Mouse (Mus musculus) myocyte (in vitro differentiated cells): ENCODE measurements at regions not wholly inside any gene's neighbourhood (a gene's known extent, or its start where the extent isn't known, plus 50 kb on each side); places are given as distances from the start of the nearest gene placed in this dataset.
A peak's percentile ranks its signal among the peaks of the same experiment; 100 is the strongest.

Experiments used
- H3K27me3 ChIP-seq: one replicate; pipeline ENCODE4 v1.6.1; 2011; ENCODE audit not compliant: control insufficient read depth, insufficient read depth, insufficient read length
- H3K36me3 ChIP-seq: one replicate; pipeline ENCODE4 v1.6.1; 2011; ENCODE audit not compliant: control insufficient read depth, insufficient read depth
- H3K4me2 ChIP-seq: one replicate; pipeline ENCODE4 v1.6.1; 2011; ENCODE audit warnings: low read depth, control low read depth
- H3K4me3 ChIP-seq: one replicate; pipeline ENCODE4 v1.5.1; 2011; ENCODE audit warnings: mild to moderate bottlenecking, control low read depth, moderate library complexity
- H3K79me2 ChIP-seq: one replicate; pipeline ENCODE4 v1.6.1; 2011; ENCODE audit not compliant: control insufficient read depth, insufficient read depth
- H3ac ChIP-seq: one replicate; pipeline ENCODE4 v1.6.1; 2011; ENCODE audit not compliant: control insufficient read depth, insufficient read length
- CEBPB ChIP-seq: IDR thresholded peaks from 2 replicates; pipeline ENCODE4 v1.6.1; 2011; ENCODE audit warnings: mild to moderate bottlenecking, moderate library complexity; ENCODE audit not compliant: poor library complexity, insufficient read depth, severe bottlenecking
- E2F4 ChIP-seq: IDR thresholded peaks from one replicate; pipeline ENCODE4 v1.6.1; 2011; ENCODE audit warnings: mild to moderate bottlenecking, control low read depth, moderate library complexity; ENCODE audit not compliant: insufficient read depth
- MAX ChIP-seq: IDR thresholded peaks from one replicate; pipeline ENCODE4 v1.6.1; 2011; ENCODE audit warnings: low read depth, mild to moderate bottlenecking, control low read depth
- MYOD1 ChIP-seq, 3 experiments: IDR thresholded peaks; one replicate each; pipeline ENCODE4 v1.6.1; 2011; ENCODE audit warnings: control low read depth in 2 of 3, low read depth in 2 of 3, mild to moderate bottlenecking in 2 of 3, moderate library complexity in 1 of 3; ENCODE audit not compliant: insufficient read length in 2 of 3, control insufficient read depth in 1 of 3
- MYOG ChIP-seq, 3 experiments: IDR thresholded peaks; one replicate each; pipeline ENCODE4 v1.6.1; 2011; ENCODE audit warnings: control low read depth in 2 of 3, low read depth in 2 of 3, mild to moderate bottlenecking in 2 of 3; ENCODE audit not compliant: insufficient read length in 2 of 3, control insufficient read depth in 1 of 3, insufficient read depth in 1 of 3
- POLR2A ChIP-seq: IDR thresholded peaks from one replicate; pipeline ENCODE4 v1.6.1; 2011; ENCODE audit warnings: low read depth, mild to moderate bottlenecking, control low read depth, moderate library complexity; ENCODE audit not compliant: insufficient read length
- POLR2AphosphoS2 ChIP-seq: IDR thresholded peaks from one replicate; pipeline ENCODE4 v1.6.1; 2011; ENCODE audit warnings: low read depth, control low read depth; ENCODE audit not compliant: insufficient read length
- REST ChIP-seq: IDR thresholded peaks from one replicate; pipeline ENCODE4 v1.6.1; 2011; ENCODE audit warnings: mild to moderate bottlenecking, control low read depth, moderate library complexity; ENCODE audit not compliant: insufficient read depth, insufficient read length
- SRF ChIP-seq: IDR thresholded peaks from one replicate; pipeline ENCODE4 v1.6.1; 2011; ENCODE audit warnings: low read depth; ENCODE audit not compliant: control insufficient read depth, insufficient read length
- TCF12 ChIP-seq: IDR thresholded peaks from one replicate; pipeline ENCODE4 v1.6.1; 2011; ENCODE audit warnings: mild to moderate bottlenecking, control low read depth; ENCODE audit not compliant: poor library complexity, insufficient read depth, severe bottlenecking
- TCF3 ChIP-seq: IDR thresholded peaks from one replicate; pipeline ENCODE4 v1.6.1; 2011; ENCODE audit warnings: low read depth, control low read depth; ENCODE audit not compliant: insufficient read length
- USF1 ChIP-seq: IDR thresholded peaks from one replicate; pipeline ENCODE4 v1.6.1; 2011; ENCODE audit warnings: low read depth, mild to moderate bottlenecking, control low read depth, moderate library complexity

DNA sequence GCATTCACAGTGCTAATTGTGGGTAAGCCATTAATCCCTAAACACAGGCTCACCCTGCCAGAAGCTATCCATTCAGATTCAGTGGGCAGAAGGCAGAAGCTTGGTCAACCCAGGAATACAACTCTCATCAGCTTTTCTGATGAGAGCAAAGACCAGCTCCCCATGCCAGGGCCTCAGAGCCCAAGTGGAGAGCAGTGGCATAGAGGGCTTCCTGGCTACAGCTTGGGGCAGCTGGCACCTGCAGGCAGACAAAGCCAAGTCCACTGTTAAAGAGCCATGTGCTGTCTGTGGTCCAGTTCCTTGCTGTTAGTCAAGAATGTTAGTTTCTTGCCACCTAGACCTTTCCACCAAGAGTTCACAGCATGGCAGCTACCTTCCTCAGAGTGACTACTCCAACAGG lies 225.0 kb downstream of the Tox3 start:
- no peak overlapping the region for H3K4me3 ChIP-seq
- H3K4me2 ChIP-seq: no peak overlapping the region
- H3K36me3 ChIP-seq: no peaks in the 10 kb centered on the region
- no peak for TF ChIP-seq TCF12
- no peak for TF ChIP-seq SRF
- TF ChIP-seq REST: no peak
- no peak for TF ChIP-seq CEBPB
- no peak for TF ChIP-seq POLR2AphosphoS2
- TF ChIP-seq MYOD1 (IDR thresholded peaks at IDR 0.05; ENCODE audit: control insufficient read depth in 1 of 3, insufficient read length in 2 of 3, low read depth in 2 of 3): no peak
- TF ChIP-seq TCF3: no peak
- TF ChIP-seq POLR2A: no peak
- no peak for TF ChIP-seq MAX
- no peak overlapping the region for H3ac ChIP-seq
- no peaks in the 10 kb centered on the region for H3K79me2 ChIP-seq
- no peaks in the 10 kb centered on the region for H3K27me3 ChIP-seq

DNA sequence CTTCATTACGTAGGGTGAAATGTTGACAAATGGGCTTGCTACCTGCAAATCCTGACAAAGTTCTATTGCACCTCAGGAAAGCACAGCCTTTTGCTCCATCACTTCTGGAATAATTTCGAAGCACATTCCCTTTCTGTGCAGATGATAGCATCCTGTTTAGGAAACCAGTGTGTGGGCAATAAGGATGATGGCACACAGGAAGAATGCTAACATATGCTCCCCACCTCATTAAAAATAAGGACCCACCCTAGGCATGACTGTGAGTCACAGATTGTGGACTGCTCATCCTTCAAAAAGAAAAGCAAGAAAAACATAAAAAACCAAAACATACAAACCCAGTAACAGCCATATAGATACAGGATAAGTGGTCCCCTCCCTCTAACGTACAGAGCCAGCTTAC lies 226.2 kb downstream of the Tox3 start:
- no peak for TF ChIP-seq MAX
- no peak for TF ChIP-seq TCF12
- no peak for TF ChIP-seq SRF
- no peak for TF ChIP-seq POLR2A
- no peak for TF ChIP-seq REST
- TF ChIP-seq POLR2AphosphoS2: no peak
- no peak for TF ChIP-seq E2F4
- TF ChIP-seq MYOD1 (IDR thresholded peaks at IDR 0.05; ENCODE audit: control insufficient read depth in 1 of 3, insufficient read length in 2 of 3, low read depth in 2 of 3): no peak
- Histone ChIP-seq H3K36me3 (no peaks in the 10 kb centered on the region), H3K4me2 (peak overlapping the region; percentile 67), H3ac (no peak overlapping the region), H3K79me2 (no peaks in the 10 kb centered on the region), H3K27me3 (no peaks in the 10 kb centered on the region), H3K4me3 (no peak overlapping the region)

DNA sequence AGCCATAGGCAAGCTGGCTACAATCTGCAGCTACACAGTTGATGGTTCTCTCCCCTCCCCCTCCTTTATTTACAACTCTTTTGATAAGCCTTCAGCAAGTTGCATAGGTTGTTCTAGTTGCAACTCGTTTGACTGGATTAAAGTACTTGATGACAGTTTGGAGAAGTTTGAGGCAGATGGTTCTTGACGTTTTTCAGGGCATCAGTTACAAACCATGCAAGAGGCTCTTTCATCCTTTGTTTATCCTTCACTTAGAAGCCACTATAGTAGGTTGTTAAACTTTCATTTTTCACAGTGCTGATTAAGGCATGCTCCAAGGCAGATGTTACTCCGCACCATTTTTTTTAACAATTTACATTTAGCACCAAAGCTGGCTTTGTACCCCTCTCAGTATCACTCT lies 227.1 kb downstream of the Tox3 start:
- H3K36me3 ChIP-seq: no peaks in the 10 kb centered on the region
- peak overlapping the region; percentile 67 for H3K4me2 ChIP-seq
- H3K27me3 ChIP-seq: no peaks in the 10 kb centered on the region
- no peaks in the 10 kb centered on the region for H3K79me2 ChIP-seq
- TF ChIP-seq REST: no peak
- TF ChIP-seq USF1: no peak
- no peak overlapping the region for H3ac ChIP-seq
- no peak overlapping the region for H3K4me3 ChIP-seq

DNA sequence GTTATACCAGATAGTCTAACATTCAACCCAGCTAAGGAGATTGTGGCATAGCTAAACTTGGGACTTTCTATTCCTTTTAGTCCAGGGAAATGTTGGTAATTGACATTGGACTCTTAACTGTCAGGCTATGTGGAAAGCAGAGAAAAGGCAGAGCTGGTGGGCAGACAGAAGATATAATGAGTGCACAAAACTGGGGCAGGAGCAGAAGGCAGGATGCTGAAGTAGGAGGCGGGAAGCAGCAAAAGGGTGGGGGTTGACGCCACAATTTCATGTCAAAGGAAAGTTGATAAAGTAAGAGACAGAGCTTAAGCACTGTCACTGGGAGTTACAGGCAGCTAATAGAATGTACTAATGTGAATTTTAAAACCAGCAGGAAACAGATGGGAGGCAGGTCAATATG lies 232.7 kb downstream of the Tox3 start:
- TF ChIP-seq USF1 (no peak), SRF (no peak), MAX (no peak), POLR2AphosphoS2 (no peak), POLR2A (no peak), CEBPB (no peak), E2F4 (no peak), MYOD1 (IDR thresholded peaks at IDR 0.05; ENCODE audit: control insufficient read depth in 1 of 3, insufficient read length in 2 of 3, low read depth in 2 of 3) (no peak), TCF12 (no peak), TCF3 (no peak), MYOG (IDR thresholded peaks at IDR 0.05; ENCODE audit: control insufficient read depth in 1 of 3, insufficient read depth in 1 of 3, insufficient read length in 2 of 3, low read depth in 2 of 3) (no peak), REST (no peak)
- no peaks in the 10 kb centered on the region for H3K36me3 ChIP-seq
- H3ac ChIP-seq: no peak overlapping the region
- H3K79me2 ChIP-seq: no peaks in the 10 kb centered on the region
- no peak overlapping the region for H3K4me2 ChIP-seq
- H3K27me3 ChIP-seq: no peaks in the 10 kb centered on the region
- no peak overlapping the region for H3K4me3 ChIP-seq

DNA sequence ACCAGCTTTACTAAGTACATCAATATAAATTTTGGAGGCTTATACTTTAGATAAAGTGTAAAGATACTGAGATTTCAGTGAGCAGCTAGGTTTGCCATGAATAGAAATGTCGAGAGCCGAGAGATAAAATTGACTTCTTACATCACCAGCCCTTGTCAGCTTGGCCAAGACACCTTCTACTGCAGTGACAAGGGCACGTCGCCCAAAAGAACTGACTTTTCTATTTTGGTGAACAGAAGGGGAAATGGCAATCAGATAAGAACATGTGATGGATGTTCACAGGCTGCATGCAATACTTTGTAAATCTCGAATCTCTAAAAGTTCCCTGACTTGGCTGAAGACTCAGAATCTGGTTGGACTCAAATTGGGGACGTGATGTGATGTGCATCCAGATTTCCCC lies 247.6 kb downstream of the Tox3 start:
- TF ChIP-seq USF1 (no peak), TCF12 (no peak), E2F4 (no peak), POLR2AphosphoS2 (no peak), MYOD1 (IDR thresholded peaks at IDR 0.05; ENCODE audit: control insufficient read depth in 1 of 3, insufficient read length in 2 of 3, low read depth in 2 of 3) (no peak), TCF3 (no peak), POLR2A (no peak), MYOG (IDR thresholded peaks at IDR 0.05; ENCODE audit: control insufficient read depth in 1 of 3, insufficient read depth in 1 of 3, insufficient read length in 2 of 3, low read depth in 2 of 3) (no peak), REST (no peak), SRF (no peak), MAX (no peak), CEBPB (no peak)
- no peaks in the 10 kb centered on the region for H3K27me3 ChIP-seq
- H3ac ChIP-seq: no peak overlapping the region
- H3K4me3 ChIP-seq: no peak overlapping the region
- no peak overlapping the region for H3K4me2 ChIP-seq
- no peaks in the 10 kb centered on the region for H3K36me3 ChIP-seq
- no peaks in the 10 kb centered on the region for H3K79me2 ChIP-seq
